20 mouse cellular contexts compared by ENCODE assay signal in the genomic region with DNA sequence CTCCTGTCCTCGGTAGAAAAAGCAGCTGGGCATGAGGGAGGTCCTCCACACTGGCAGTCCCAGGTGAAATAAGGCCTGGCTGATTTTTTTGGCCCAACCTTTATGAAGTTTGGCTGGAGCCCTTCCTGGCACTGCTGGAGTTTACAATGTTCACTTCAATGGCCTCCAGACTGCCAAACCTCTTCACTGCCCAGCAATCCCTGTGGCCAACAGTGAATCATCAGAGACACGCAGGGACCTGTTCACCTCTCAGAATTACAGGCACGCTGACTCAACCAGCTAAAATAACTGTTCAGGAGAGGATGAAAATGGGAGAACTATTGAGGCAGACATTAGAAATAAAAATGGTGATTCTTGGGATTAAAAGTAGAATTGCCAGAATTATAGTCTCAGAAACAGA.
DNase-seq lines count a peak whose midpoint lies in the region; ATAC-seq and TF ChIP-seq lines count a peak whose summit lies in the region.
"Had no signal": no experiment of that assay in that cellular context is flagged by ENCODE, and none has a peak within 500 bp of the region (broad histone marks: within the 10 kb centered on the region; RNA-seq: fewer than 3 reads in every experiment).

No protein-coding gene starts in this region.

- no peaks in the 10 kb centered on the region for H3K36me3 ChIP-seq in liver, adult 2 months (ENCODE audit: control insufficient read depth, insufficient read depth, low read length)
- H3K36me3 ChIP-seq in liver, embryonic 12.5 days: no peaks in the 10 kb centered on the region
- H3K36me3 ChIP-seq: embryonic facial prominence, embryonic 15.5 days; forebrain, embryonic 12.5 days; heart, embryonic 13.5 days; hindbrain, embryonic 15.5 days; limb, embryonic 13.5 days had no signal

- TF ChIP-seq CTCF in liver, adult 2 months (IDR thresholded peaks at IDR 0.05; ENCODE audit: low read depth, low read length): no peak

- no peak for TF ChIP-seq POLR2A in liver, adult 2 months (IDR thresholded peaks at IDR 0.05; ENCODE audit: extremely low read depth, insufficient read depth, low read length)

- H3K9me3 ChIP-seq in liver, embryonic 12.5 days (replicated peaks): no peaks in the 10 kb centered on the region
- H3K9me3 ChIP-seq: embryonic facial prominence, embryonic 15.5 days; forebrain, embryonic 12.5 days; heart, embryonic 13.5 days; hindbrain, embryonic 15.5 days; limb, embryonic 13.5 days had no signal

- H3K9ac ChIP-seq in liver, adult 2 months (ENCODE audit: low read depth, low read length): no peak overlapping the region
- no peak overlapping the region for H3K9ac ChIP-seq in liver, embryonic 12.5 days
- H3K9ac ChIP-seq: embryonic facial prominence, embryonic 15.5 days; forebrain, embryonic 12.5 days; heart, embryonic 13.5 days; hindbrain, embryonic 15.5 days; limb, embryonic 13.5 days had no signal

- H3K4me2 ChIP-seq in liver, embryonic 12.5 days: no peak overlapping the region
- H3K4me2 ChIP-seq: embryonic facial prominence, embryonic 15.5 days; forebrain, embryonic 12.5 days; heart, embryonic 13.5 days; hindbrain, embryonic 15.5 days; limb, embryonic 13.5 days had no signal

- H3K4me1 ChIP-seq in liver, adult 2 months (ENCODE audit: control insufficient read depth, insufficient read depth, low read length): no peaks in the 10 kb centered on the region
- H3K4me1 ChIP-seq in liver, embryonic 12.5 days: no peaks in the 10 kb centered on the region
- H3K4me1 ChIP-seq: embryonic facial prominence, embryonic 15.5 days; forebrain, embryonic 12.5 days; heart, embryonic 13.5 days; hindbrain, embryonic 15.5 days; limb, embryonic 13.5 days had no signal

- H3K27ac ChIP-seq in liver, adult 2 months (replicated peaks; ENCODE audit: insufficient read depth, low read depth, low read length): no peak overlapping the region
- H3K27ac ChIP-seq in liver, embryonic 12.5 days: no peak overlapping the region
- H3K27ac ChIP-seq: embryonic facial prominence, embryonic 15.5 days; forebrain, embryonic 12.5 days; heart, embryonic 13.5 days; hindbrain, embryonic 15.5 days; limb, embryonic 13.5 days had no signal

- H3K79me2 ChIP-seq in liver, adult 2 months (ENCODE audit: control insufficient read depth, insufficient read depth, low read length): no peaks in the 10 kb centered on the region

- no peak overlapping the region for H3K4me3 ChIP-seq in liver, adult 2 months (ENCODE audit: insufficient read depth, low read depth, low read length)
- no peak overlapping the region for H3K4me3 ChIP-seq in liver, embryonic 12.5 days
- H3K4me3 ChIP-seq: embryonic facial prominence, embryonic 15.5 days; forebrain, embryonic 12.5 days; heart, embryonic 13.5 days; hindbrain, embryonic 15.5 days; limb, embryonic 13.5 days had no signal

- no peaks in the 10 kb centered on the region for H3K27me3 ChIP-seq in liver, adult 2 months (ENCODE audit: control insufficient read depth, insufficient read depth, low read length)
- H3K27me3 ChIP-seq in liver, embryonic 12.5 days (replicated peaks): no peaks in the 10 kb centered on the region
- H3K27me3 ChIP-seq: embryonic facial prominence, embryonic 15.5 days; forebrain, embryonic 12.5 days; heart, embryonic 13.5 days; hindbrain, embryonic 15.5 days; limb, embryonic 13.5 days had no signal

- no peak for ATAC-seq in liver, embryonic 12.5 days
- ATAC-seq: activated CD4-positive, CD25-positive, alpha-beta regulatory T cell, adult 4 months; intestine, postnatal 0 days had no signal

- DNase-seq in adrenal gland, adult (ENCODE audit: inconsistent age in 2 of 2, low spot score in 1 of 2): peak; percentile 35 to 41
- DNase-seq in adrenal gland, adult 8-10 months: no peak
- DNase-seq in liver, adult 2 months (ENCODE audit: extremely low read depth, low read depth, low spot score): peak; percentile 56
- DNase-seq in cerebellum, adult 9-10 months: peak; percentile 12
- peak; percentile 77 for DNase-seq in gonadal fat pad, adult 2 months (ENCODE audit: low read depth)
- no peak for DNase-seq in left cerebral cortex, adult 9 months (ENCODE audit: low spot score in 2 of 2)
- DNase-seq in heart, adult 9 months (ENCODE audit: low spot score in 2 of 2): no peak
- DNase-seq: embryo, embryonic 11 days; heart, postnatal 36 days; kidney, postnatal 10 days; lung, postnatal 10 days; right cerebral cortex, postnatal 4 days had no signal

- WGBS in liver, adult 2 months: 32% methylated on average over 3 of the region's 3 CpGs
- WGBS in liver, embryonic 12.5 days (ENCODE audit: insufficient replicate concordance): 64% methylated on average over 3 of the region's 3 CpGs

Comparison
In these comparisons a context has a peak if more than half of its experiments do, and no peak if none do; other contexts are left out.
1. DNase-seq: peak in adrenal gland, adult (2 of 2), liver, adult 2 months (single experiment), cerebellum, adult 9-10 months (single experiment) and gonadal fat pad, adult 2 months (single experiment); none in adrenal gland, adult 8-10 months (single experiment), left cerebral cortex, adult 9 months (0 of 2) and heart, adult 9 months (0 of 2).